Comparison of ENCODE assay signal across 24 mouse cellular contexts in the genomic region with DNA sequence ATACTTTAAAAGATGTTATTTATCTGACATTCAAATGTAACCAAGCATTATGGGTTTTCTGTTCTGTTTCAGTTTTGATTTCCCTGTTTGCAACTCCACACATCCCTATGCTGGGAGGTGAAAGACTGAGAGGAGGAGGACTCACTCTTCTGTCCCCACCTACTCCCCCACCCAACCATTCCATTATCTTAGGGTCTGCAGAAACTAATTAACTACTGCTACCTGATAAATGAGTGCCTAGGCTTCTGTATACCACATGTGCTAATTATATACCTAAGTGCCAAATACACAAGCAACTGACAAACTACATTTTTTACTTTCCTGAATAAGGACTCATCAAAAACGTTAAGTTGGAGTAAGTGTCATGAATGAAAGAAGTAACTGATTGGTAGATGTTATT. TPM values are rescaled to one million over a fixed set of nuclear protein-coding genes. Genes with fewer than 3 reads are reported as not detected.
A peak's percentile ranks its signal among the peaks of the same experiment; 100 is the strongest.
DNase-seq lines count a peak whose midpoint lies in the region; ATAC-seq and TF ChIP-seq lines count a peak whose summit lies in the region.
"Had no signal": no experiment of that assay in that cellular context is flagged by ENCODE, and none has a peak within 500 bp of the region (broad histone marks: within the 10 kb centered on the region; RNA-seq: fewer than 3 reads in every experiment).

No protein-coding gene starts in this region.

- H3K36me3 ChIP-seq in heart, embryonic 16.5 days (ENCODE audit: control insufficient read depth, insufficient read depth): peaks cover 5% of the 10 kb centered on the region; the same call in 1 of the 2 replicates
- H3K36me3 ChIP-seq in lung, embryonic 15.5 days: no peaks in the 10 kb centered on the region
- H3K36me3 ChIP-seq: embryonic facial prominence, embryonic 12.5 days; forebrain, embryonic 10.5 days; G1E; hindbrain, embryonic 12.5 days; intestine, embryonic 15.5 days; liver, embryonic 15.5 days; midbrain, embryonic 13.5 days had no signal

- no peak for DNase-seq in gastrocnemius, adult 2 months
- no peak for DNase-seq in gastrocnemius, postnatal 4 days (ENCODE audit: low spot score in 2 of 2)
- DNase-seq in heart, adult 9 months (ENCODE audit: low spot score in 2 of 2): no peak
- no peak for DNase-seq in lung, postnatal 4 days
- DNase-seq in MN1 (ENCODE audit: low spot score): no peak
- DNase-seq: gastrocnemius, postnatal 10 days; liver; right cerebral cortex, postnatal 4 days; thymus, adult 18-20 months; thymus, postnatal 25 days had no signal

- intact Hi-C loops in gastrocnemius, adult 2 months (cut with DNase I): no loop called here

- peaks cover 74% of the 10 kb centered on the region for H3K4me1 ChIP-seq in heart, embryonic 16.5 days (ENCODE audit: control insufficient read depth, insufficient read depth, low read length)
- peaks cover 82% of the 10 kb centered on the region for H3K4me1 ChIP-seq in lung, embryonic 15.5 days
- H3K4me1 ChIP-seq: embryonic facial prominence, embryonic 12.5 days; liver, embryonic 15.5 days had no signal

- H3K4me3 ChIP-seq in gastrocnemius, adult 2 months: no peak overlapping the region; the same call in 1 of the 2 replicates
- H3K4me3 ChIP-seq in heart, embryonic 16.5 days (ENCODE audit: low read length): no peak overlapping the region
- H3K4me3 ChIP-seq in lung, embryonic 15.5 days: no peak overlapping the region
- H3K4me3 ChIP-seq: embryonic facial prominence, embryonic 12.5 days; forebrain, embryonic 10.5 days; hindbrain, embryonic 12.5 days; intestine, embryonic 15.5 days; liver, embryonic 15.5 days; midbrain, embryonic 13.5 days; neural tube, embryonic 13.5 days had no signal

- H3K9ac ChIP-seq in heart, embryonic 16.5 days (ENCODE audit: low read length): no peak overlapping the region
- no peak overlapping the region for H3K9ac ChIP-seq in lung, embryonic 15.5 days
- H3K9ac ChIP-seq: embryonic facial prominence, embryonic 12.5 days; forebrain, postnatal 0 days; hindbrain, embryonic 12.5 days; intestine, embryonic 15.5 days; liver, embryonic 15.5 days; midbrain, embryonic 13.5 days; neural tube, embryonic 13.5 days had no signal

- peak overlapping the region; percentile 64; the same call in 1 of the 2 replicates for H3K27ac ChIP-seq in gastrocnemius, adult 2 months
- H3K27ac ChIP-seq in heart, embryonic 16.5 days (ENCODE audit: low read length): peak overlapping the region; percentile 62
- H3K27ac ChIP-seq in lung, embryonic 15.5 days: peak overlapping the region; percentile 79
- H3K27ac ChIP-seq: embryonic facial prominence, embryonic 12.5 days; forebrain, embryonic 10.5 days; hindbrain, embryonic 12.5 days; intestine, embryonic 15.5 days; kidney, postnatal 0 days; liver, embryonic 15.5 days; macrophage; midbrain, embryonic 13.5 days; stomach, postnatal 0 days had no signal

- WGBS in heart, embryonic 16.5 days: 35% methylated on average over 1 of the region's 1 CpGs
- 44% methylated on average over 1 of the region's 1 CpGs for WGBS in lung, embryonic 15.5 days

- no peak for TF ChIP-seq CTCF in gastrocnemius, adult 2 months (IDR thresholded peaks at IDR 0.05)

- no peak for ATAC-seq in heart, embryonic 16.5 days (replicated peaks; ENCODE audit: extremely low read depth, insufficient read depth, low FRiP score)
- no peak for ATAC-seq in lung, embryonic 15.5 days (ENCODE audit: borderline replicate concordance, extremely low read depth, low FRiP score, low TSS enrichment)
- ATAC-seq: intestine, embryonic 15.5 days had no signal

- no peaks in the 10 kb centered on the region for H3K9me3 ChIP-seq in heart, embryonic 16.5 days (replicated peaks; ENCODE audit: control insufficient read depth, low read length)
- no peaks in the 10 kb centered on the region for H3K9me3 ChIP-seq in lung, embryonic 15.5 days
- H3K9me3 ChIP-seq: embryonic facial prominence, embryonic 12.5 days; forebrain, embryonic 10.5 days; G1E; hindbrain, embryonic 12.5 days; intestine, embryonic 15.5 days; liver, embryonic 15.5 days; midbrain, embryonic 13.5 days; neural tube, embryonic 13.5 days had no signal

- H3K4me2 ChIP-seq in heart, embryonic 16.5 days (ENCODE audit: low read depth, low read length): no peak overlapping the region
- no peak overlapping the region for H3K4me2 ChIP-seq in lung, embryonic 15.5 days
- H3K4me2 ChIP-seq: embryonic facial prominence, embryonic 12.5 days; hindbrain, embryonic 12.5 days; intestine, embryonic 15.5 days; liver, embryonic 15.5 days; midbrain, embryonic 13.5 days; neural tube, embryonic 13.5 days had no signal

- no peaks in the 10 kb centered on the region for H3K27me3 ChIP-seq in heart, embryonic 16.5 days (ENCODE audit: control insufficient read depth, insufficient read depth, low read length)
- no peaks in the 10 kb centered on the region for H3K27me3 ChIP-seq in lung, embryonic 15.5 days
- H3K27me3 ChIP-seq: embryonic facial prominence, embryonic 12.5 days; hindbrain, embryonic 12.5 days; intestine, embryonic 15.5 days; liver, embryonic 15.5 days; midbrain, embryonic 13.5 days; neural tube, embryonic 13.5 days had no signal

RNA-seq across cellular contexts. Expression of a gene that starts 23.8 kb away (rescaled TPM):
- 100 to 1,000 TPM; 112 to 141 TPM for total RNA-seq in gastrocnemius, adult 2 months (2021)
- total RNA-seq in gastrocnemius, postnatal 4 days (2021): 100 to 1,000 TPM; 233 to 240 TPM
- 164 and 178 TPM in 2 replicates for polyA plus RNA-seq in heart, embryonic 16.5 days (2015; fragmentation: Nextera tagmentation; extraction: Ambion mirVana)
- 155 and 163 TPM in 2 replicates for polyA plus RNA-seq in lung, embryonic 15.5 days (2015; fragmentation: Nextera tagmentation; extraction: Ambion mirVana)
